Mouse (Mus musculus) kidney, postnatal 0 days (tissue): ENCODE data around the gene Lpp. TPM values are rescaled to one million over a fixed set of nuclear protein-coding genes. Genes with fewer than 3 reads are reported as not detected.

Experiments used
- ATAC-seq: fragments of 200-750 bp; cut with Nextera tagmentation; replicated peaks from 2 replicates; pipeline ENCODE4 v1.8.0; 2017; ENCODE audit warnings: low read depth, moderate number of reproducible peaks, moderate TSS enrichment, moderate library complexity; ENCODE audit not compliant: low FRiP score
- DNase-seq: peaks from one replicate; pipeline ENCODE4 v3.0.0-alpha.2; 2016; ENCODE audit warnings: low spot score
- H3K27ac ChIP-seq: fragments of 300-500 bp; sonication (generic); 2 replicates; pipeline ENCODE4 v1.5.1; 2014; ENCODE audit warnings: mild to moderate bottlenecking
- H3K27me3 ChIP-seq: fragments of 300-500 bp; sonication (generic); 2 replicates; pipeline ENCODE4 v1.6.1; 2014; ENCODE audit warnings: low read length, mixed read lengths; ENCODE audit not compliant: insufficient read depth
- H3K36me3 ChIP-seq: fragments of 300-500 bp; sonication (generic); 2 replicates; pipeline ENCODE4 v1.6.1; 2014; ENCODE audit warnings: low read length, mixed read lengths; ENCODE audit not compliant: insufficient read depth
- H3K4me1 ChIP-seq: fragments of 300-500 bp; sonication (generic); replicated peaks from 2 replicates; pipeline ENCODE4 v1.6.1; 2014; ENCODE audit warnings: antibody characterized with exemption, low read length, mixed read lengths; ENCODE audit not compliant: insufficient read depth
- H3K4me2 ChIP-seq: fragments of 300-500 bp; sonication (generic); 2 replicates; pipeline ENCODE4 v1.6.1; 2014; ENCODE audit warnings: mild to moderate bottlenecking, low read length, moderate library complexity, mixed read lengths
- H3K4me3 ChIP-seq: fragments of 300-500 bp; sonication (generic); replicated peaks from 2 replicates; pipeline ENCODE4 v1.5.1; 2014; ENCODE audit warnings: low read depth, low read length
- H3K9ac ChIP-seq: fragments of 300-500 bp; sonication (generic); 2 replicates; pipeline ENCODE4 v1.6.1; 2014; ENCODE audit warnings: low read depth, low read length
- H3K9me3 ChIP-seq: fragments of 300-500 bp; sonication (generic); replicated peaks from 2 replicates; pipeline ENCODE4 v1.6.1; 2016; ENCODE audit warnings: low read length, inconsistent platforms, mixed read lengths
- CTCF ChIP-seq: IDR thresholded peaks from 2 replicates; pipeline ENCODE4 v1.5.1; 2016; ENCODE audit warnings: antibody characterized with exemption, low read depth, mild to moderate bottlenecking, moderate library complexity
- WGBS: fragments of 180-500 bp; shearing (Covaris S2); extraction: QIAGEN DNeasy Blood & Tissue Kit; methylation state at CpG from one replicate; pipeline ENCODE4 v1.1.7; 2014; 5-methylcytosine and 5-hydroxymethylcytosine counted together
- polyA plus RNA-seq: library from polyadenylated mRNA; unstranded; fragments of >200 nt; fragmentation: Nextera tagmentation; extraction: Ambion mirVana; gene quantifications from 2 replicates; pipeline ENCODE4 v1.2.1, GENCODE M21; 2015

Gene Lpp
- polyA plus RNA-seq, 1 experiment from 2014 or later, result 32.9 TPM

- ATAC-seq, result no peak
- no peak overlapping the region for H3K4me2 ChIP-seq
- no peak overlapping the region for H3K9ac ChIP-seq
- no peak overlapping the region for H3K27ac ChIP-seq
- DNase-seq, result no peak
- 83% methylated on average over 3 of the region's 3 CpGs for WGBS
- no peaks in the 10 kb centered on the region for H3K4me1 ChIP-seq
- H3K4me3 ChIP-seq, result no peak overlapping the region
- no peaks in the 10 kb centered on the region for H3K36me3 ChIP-seq
- TF ChIP-seq CTCF, result no peak
- no peaks in the 10 kb centered on the region for H3K27me3 ChIP-seq
- H3K9me3 ChIP-seq, result no peaks in the 10 kb centered on the region
Observed at GRCm38 (mm10) chr16:24781922-24782321, 388.6 kb downstream of the Lpp start.

- no peak overlapping the region for H3K9ac ChIP-seq
- no peaks in the 10 kb centered on the region for H3K4me1 ChIP-seq
- no peaks in the 10 kb centered on the region for H3K27me3 ChIP-seq
- no peaks in the 10 kb centered on the region for H3K9me3 ChIP-seq
- ATAC-seq (no peak), DNase-seq (no peak)
- no peak overlapping the region for H3K27ac ChIP-seq
- WGBS, result 76% methylated on average over 1 of the region's 1 CpGs
- no peak overlapping the region for H3K4me3 ChIP-seq
- TF ChIP-seq CTCF, result no peak
- H3K36me3 ChIP-seq, result no peaks in the 10 kb centered on the region
- H3K4me2 ChIP-seq, result no peak overlapping the region
Observed at GRCm38 (mm10) chr16:24785651-24786050, 392.3 kb downstream of the Lpp start.

GRCm38 (mm10) chr16:24788973-24789372 lies 395.7 kb downstream of the Lpp start:
- Histone ChIP-seq H3K9me3 (no peaks in the 10 kb centered on the region), H3K4me2 (no peak overlapping the region), H3K4me1 (no peaks in the 10 kb centered on the region), H3K27ac (no peak overlapping the region), H3K9ac (no peak overlapping the region), H3K27me3 (no peaks in the 10 kb centered on the region), H3K4me3 (no peak overlapping the region), H3K36me3 (no peaks in the 10 kb centered on the region)
- DNase-seq (no peak), ATAC-seq (no peak)
- TF ChIP-seq CTCF, result no peak
- whole genome bisulfite sequencing, result 72% methylated on average over 3 of the region's 3 CpGs

GRCm38 (mm10) chr16:24791387-24791786 lies 398.1 kb downstream of the Lpp start:
- H3K36me3 ChIP-seq, result no peaks in the 10 kb centered on the region
- no peak for TF ChIP-seq CTCF
- DNase-seq (no peak), ATAC-seq (no peak)
- no peaks in the 10 kb centered on the region for H3K27me3 ChIP-seq
- H3K4me1 ChIP-seq, result no peaks in the 10 kb centered on the region
- H3K9ac ChIP-seq, result no peak overlapping the region
- no peak overlapping the region for H3K4me3 ChIP-seq
- H3K27ac ChIP-seq, result no peak overlapping the region
- H3K4me2 ChIP-seq, result no peak overlapping the region
- 93% methylated on average over 1 of the region's 1 CpGs for WGBS
- no peaks in the 10 kb centered on the region for H3K9me3 ChIP-seq

GRCm38 (mm10) chr16:24791984-24792383 lies 398.7 kb downstream of the Lpp start:
- no peak overlapping the region for H3K9ac ChIP-seq
- no peak for ATAC-seq

GRCm38 (mm10) chr16:24792836-24793235 lies 399.5 kb downstream of the Lpp start:
- no peak overlapping the region for H3K9ac ChIP-seq
- no peak overlapping the region for H3K27ac ChIP-seq
- no peak for TF ChIP-seq CTCF
- H3K36me3 ChIP-seq, result no peaks in the 10 kb centered on the region
- no peak overlapping the region for H3K4me3 ChIP-seq
- 90% methylated on average over 4 of the region's 4 CpGs for WGBS
- no peaks in the 10 kb centered on the region for H3K27me3 ChIP-seq
- no peaks in the 10 kb centered on the region for H3K9me3 ChIP-seq
- no peak for DNase-seq
- H3K4me2 ChIP-seq, result no peak overlapping the region
- no peak for ATAC-seq
- H3K4me1 ChIP-seq, result no peaks in the 10 kb centered on the region

More at GRCm38 (mm10) chr16:24791984-24792383, 398.7 kb downstream of the Lpp start:
- Histone ChIP-seq H3K9me3 (no peaks in the 10 kb centered on the region), H3K4me3 (no peak overlapping the region), H3K27me3 (no peaks in the 10 kb centered on the region), H3K27ac (no peak overlapping the region), H3K4me1 (no peaks in the 10 kb centered on the region), H3K4me2 (no peak overlapping the region), H3K36me3 (no peaks in the 10 kb centered on the region)
- WGBS, result 87% methylated on average over 4 of the region's 4 CpGs
- DNase-seq, result no peak
- TF ChIP-seq CTCF, result no peak

DNA sequence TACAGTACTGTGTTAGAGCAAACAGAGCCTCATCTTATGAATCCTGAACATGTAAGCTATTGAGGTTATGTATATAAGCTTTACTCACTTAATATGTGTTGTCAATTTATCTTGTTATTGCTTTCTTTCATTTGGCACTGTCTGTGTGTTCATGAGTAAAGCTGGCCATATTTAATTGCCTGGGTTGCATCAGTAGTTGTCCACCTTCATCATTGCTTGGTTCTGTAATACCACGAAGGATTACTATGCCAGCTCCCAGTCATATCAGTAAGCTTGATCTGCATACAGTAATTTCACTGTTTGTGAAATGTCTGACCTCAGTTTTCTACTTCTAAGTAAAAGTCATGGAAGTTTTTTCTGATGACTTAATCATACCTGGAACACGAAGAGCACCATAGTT lies 401.4 kb downstream of the Lpp start:
- Histone ChIP-seq H3K36me3 (no peaks in the 10 kb centered on the region), H3K4me1 (no peaks in the 10 kb centered on the region), H3K27ac (no peak overlapping the region), H3K27me3 (no peaks in the 10 kb centered on the region), H3K4me3 (no peak overlapping the region), H3K4me2 (no peak overlapping the region), H3K9me3 (no peaks in the 10 kb centered on the region), H3K9ac (no peak overlapping the region)
- no peak for ATAC-seq
- DNase-seq, result no peak
- WGBS, result 81% methylated on average over 2 of the region's 2 CpGs
- no peak for TF ChIP-seq CTCF
